Mouse (Mus musculus) hindbrain, postnatal 0 days (tissue): Measurements from ENCODE around the gene Capn5. TPM values are rescaled to one million over a fixed set of nuclear protein-coding genes. Genes with fewer than 3 reads are reported as not detected.
A peak's percentile ranks its signal among the peaks of the same experiment; 100 is the strongest.

ENCODE experiments used
- ATAC-seq: fragments of 200-750 bp; cut with Nextera tagmentation; 2 replicates; pipeline ENCODE4 v1.8.0; 2017; ENCODE audit warnings: mild to moderate bottlenecking, moderate TSS enrichment, moderate library complexity
- DNase-seq: peaks from one replicate; pipeline ENCODE4 v3.0.0-alpha.2; 2015; ENCODE audit warnings: low spot score
- H3K27ac ChIP-seq: fragments of 300-500 bp; sonication (generic); 2 replicates; pipeline ENCODE4 v1.5.1; 2014; ENCODE audit warnings: mild to moderate bottlenecking
- H3K27me3 ChIP-seq: fragments of 300-500 bp; sonication (generic); 2 replicates; pipeline ENCODE4 v1.6.1; 2014; ENCODE audit warnings: low read length, mixed read lengths; ENCODE audit not compliant: insufficient read depth
- H3K36me3 ChIP-seq: fragments of 300-500 bp; sonication (generic); 2 replicates; pipeline ENCODE4 v1.6.1; 2014; ENCODE audit warnings: low read length, mixed read lengths; ENCODE audit not compliant: insufficient read depth
- H3K4me1 ChIP-seq: fragments of 300-500 bp; sonication (generic); 2 replicates; pipeline ENCODE4 v1.6.1; 2014; ENCODE audit warnings: antibody characterized with exemption, low read length, mixed read lengths; ENCODE audit not compliant: insufficient read depth
- H3K4me2 ChIP-seq: fragments of 300-500 bp; sonication (generic); 2 replicates; pipeline ENCODE4 v1.6.1; 2014; ENCODE audit warnings: low read depth, mild to moderate bottlenecking, low read length, moderate library complexity, mixed read lengths
- H3K4me3 ChIP-seq: fragments of 300-500 bp; sonication (generic); 2 replicates; pipeline ENCODE4 v1.5.1; 2014; ENCODE audit warnings: low read length
- H3K9ac ChIP-seq: fragments of 300-500 bp; sonication (generic); replicated peaks from 2 replicates; pipeline ENCODE4 v1.6.1; 2014; ENCODE audit warnings: mild to moderate bottlenecking, low read length, moderate library complexity, mixed read lengths
- H3K9me3 ChIP-seq: fragments of 300-500 bp; sonication (generic); 2 replicates; pipeline ENCODE4 v1.6.1; 2016; ENCODE audit warnings: low read length, mixed read lengths
- CTCF ChIP-seq: IDR thresholded peaks from 2 replicates; pipeline ENCODE4 v1.5.1; 2016; ENCODE audit warnings: antibody characterized with exemption, control low read depth, low read depth
- WGBS: fragments of 180-500 bp; shearing (Covaris S2); extraction: QIAGEN DNeasy Blood & Tissue Kit; methylation state at CpG from one replicate; pipeline ENCODE4 v1.1.7; 2014; 5-methylcytosine and 5-hydroxymethylcytosine counted together
- polyA plus RNA-seq: library from polyadenylated mRNA; unstranded; fragments of >200 nt; fragmentation: Nextera tagmentation; extraction: Ambion mirVana; gene quantifications from 2 replicates; pipeline ENCODE4 v1.2.1, GENCODE M21; 2015
- total RNA-seq: library from RNA; depleted of rRNA; stranded (reverse); fragments of >200 nt; gene quantifications from 2 replicates; pipeline ENCODE4 v1.2.3, GENCODE M21; 2014

Gene Capn5
- total and polyA plus RNA-seq, 2 experiments from 2014 or later: 23.0 to 48.5 TPM

DNA sequence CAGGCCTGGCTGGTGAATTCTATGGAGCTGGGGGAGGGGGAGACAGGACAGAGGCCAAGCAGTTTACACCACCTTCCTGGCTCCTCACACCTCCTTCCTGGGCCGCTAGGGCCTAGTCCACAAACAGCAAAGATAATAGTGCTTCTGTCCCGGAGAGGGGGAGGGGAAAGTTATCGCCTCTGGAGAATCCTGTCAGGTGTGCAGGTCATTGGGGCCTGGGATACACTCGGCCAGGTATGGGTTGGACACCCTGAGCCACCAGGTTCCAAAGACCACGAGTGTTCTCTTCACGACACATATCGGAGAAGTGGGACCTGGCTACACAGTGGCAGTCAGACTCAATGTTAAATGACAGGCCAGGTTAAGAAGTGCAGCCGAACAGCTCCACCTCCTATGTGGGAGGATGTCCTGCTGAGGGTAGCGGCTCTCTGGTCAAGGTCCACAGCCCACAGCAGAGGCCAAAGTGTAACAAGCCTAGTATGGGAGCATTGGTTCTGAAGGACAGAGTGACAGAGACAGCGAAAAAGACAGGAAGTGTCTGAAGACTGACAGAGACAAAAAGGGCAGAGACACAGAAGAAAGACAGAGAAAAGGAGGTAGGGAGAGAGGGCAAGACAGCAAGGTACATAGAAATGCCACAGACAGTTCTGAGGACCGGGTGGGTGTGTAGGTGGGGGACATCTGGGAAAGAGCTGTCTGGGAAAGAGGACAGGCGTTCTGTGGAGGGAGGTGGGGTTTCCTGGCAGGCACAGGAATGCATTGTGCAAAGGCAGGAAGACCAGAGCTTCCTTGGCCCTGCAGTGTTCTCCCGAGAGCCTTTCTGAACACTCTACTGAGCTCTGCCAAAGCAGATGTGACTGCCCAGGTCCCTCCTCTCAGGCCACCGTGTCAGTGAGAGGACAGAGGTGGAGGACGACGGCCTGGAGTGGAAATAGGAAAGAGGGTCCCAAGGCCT lies 73.3 kb downstream of the Capn5 start:
- H3K9ac ChIP-seq: no peak overlapping the region
- H3K36me3 ChIP-seq: no peaks in the 10 kb centered on the region
- 65% methylated on average over 16 of the region's 16 CpGs for WGBS
- 0 out of 2 replicates have a peak, but pooled peaks cover 7% of the 10 kb centered on the region for H3K4me1 ChIP-seq
- no peaks in the 10 kb centered on the region for H3K27me3 ChIP-seq
- ATAC-seq (no peak), DNase-seq (no peak)
- no peak overlapping the region for H3K4me2 ChIP-seq
- TF ChIP-seq CTCF: no peak
- no peaks in the 10 kb centered on the region for H3K9me3 ChIP-seq
- no peak overlapping the region for H3K4me3 ChIP-seq
- H3K27ac ChIP-seq: no peak overlapping the region

DNA sequence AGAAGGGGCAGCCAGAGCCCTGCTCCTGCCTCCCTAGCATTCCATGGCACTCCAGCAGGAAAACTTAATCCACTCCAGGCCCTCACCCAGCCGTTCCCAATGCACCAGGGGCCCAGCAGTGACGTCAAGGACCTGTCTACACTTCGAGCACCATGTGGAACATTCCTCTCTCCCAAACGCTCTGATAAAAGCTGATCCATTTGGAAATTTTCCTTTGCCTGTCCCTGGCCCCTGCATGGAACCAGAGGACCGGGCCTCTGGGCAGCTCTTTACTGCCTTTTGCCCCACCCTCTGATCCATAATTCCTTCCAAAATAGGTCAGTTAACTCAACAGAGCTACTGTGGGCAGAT lies 74.2 kb downstream of the Capn5 start:
- Histone ChIP-seq H3K27ac (peak overlapping the region; percentile 9; the same call in 1 of the 2 replicates), H3K36me3 (no peaks in the 10 kb centered on the region), H3K9ac (no peak overlapping the region), H3K4me1 (0 out of 2 replicates have a peak, but pooled peaks cover 7% of the 10 kb centered on the region), H3K27me3 (no peaks in the 10 kb centered on the region), H3K4me3 (no peak overlapping the region), H3K9me3 (no peaks in the 10 kb centered on the region), H3K4me2 (no peak overlapping the region)
- ATAC-seq: no peak
- DNase-seq: no peak
- TF ChIP-seq CTCF: no peak
- WGBS: 82% methylated on average over 5 of the region's 5 CpGs

DNA sequence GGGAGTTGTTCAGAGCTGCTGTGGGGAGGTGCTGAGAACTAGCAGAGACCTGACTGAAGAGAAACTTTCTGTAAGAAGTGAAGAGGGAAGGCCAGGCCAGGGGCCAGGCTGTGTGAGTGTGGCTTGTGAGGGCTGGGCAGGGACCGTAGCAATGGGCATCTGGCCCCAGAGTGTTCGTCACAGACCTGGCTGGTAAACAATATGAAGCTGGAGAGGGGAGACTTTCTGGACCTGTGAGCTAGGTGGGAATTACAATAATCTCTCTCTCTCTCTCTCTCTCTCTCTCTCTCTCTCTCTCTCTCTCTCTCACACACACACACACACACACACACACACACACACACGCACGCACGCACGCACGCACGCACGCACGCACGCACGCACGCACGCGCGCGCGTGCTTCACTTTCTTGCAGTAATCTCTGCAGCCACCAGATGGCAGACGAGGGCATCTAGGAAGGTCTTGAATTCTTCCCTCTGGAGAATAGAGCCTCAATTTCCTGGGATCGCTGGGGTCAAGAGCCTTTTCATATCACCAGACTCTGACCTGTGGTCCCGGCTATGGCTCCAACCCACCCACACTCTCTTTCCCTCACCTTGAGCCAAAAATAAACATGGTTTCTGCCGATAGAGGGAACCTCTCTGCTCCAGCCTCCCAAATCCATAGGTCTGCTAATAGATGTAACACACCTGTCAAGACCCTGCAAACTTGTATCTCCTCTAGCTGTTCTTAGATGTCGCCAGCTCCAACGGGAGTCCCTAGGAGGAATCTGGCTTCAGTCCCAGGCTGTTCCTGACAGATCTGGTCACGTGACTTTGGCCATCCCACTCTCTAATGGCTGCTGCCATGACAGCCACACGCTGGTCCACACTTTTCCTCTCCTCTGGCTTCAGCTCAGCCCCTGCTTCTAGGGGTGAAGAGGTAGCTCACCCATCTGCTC lies 74.8 kb downstream of the Capn5 start:
- H3K4me1 ChIP-seq: 0 out of 2 replicates have a peak, but pooled peaks cover 7% of the 10 kb centered on the region
- peak overlapping the region; percentile 75 for H3K27ac ChIP-seq
- peak overlapping the region; percentile 45; the same call in 1 of the 2 replicates for H3K9ac ChIP-seq
- peak overlapping the region; percentile 27 for H3K4me3 ChIP-seq
- no peaks in the 10 kb centered on the region for H3K36me3 ChIP-seq
- ATAC-seq (peak; percentile 74), DNase-seq (peak; percentile 93)
- H3K27me3 ChIP-seq: no peaks in the 10 kb centered on the region
- H3K4me2 ChIP-seq: peak overlapping the region; percentile 55
- TF ChIP-seq CTCF: peak; percentile 84
- 12% methylated on average over 23 of the region's 26 CpGs for WGBS
- no peaks in the 10 kb centered on the region for H3K9me3 ChIP-seq

DNA sequence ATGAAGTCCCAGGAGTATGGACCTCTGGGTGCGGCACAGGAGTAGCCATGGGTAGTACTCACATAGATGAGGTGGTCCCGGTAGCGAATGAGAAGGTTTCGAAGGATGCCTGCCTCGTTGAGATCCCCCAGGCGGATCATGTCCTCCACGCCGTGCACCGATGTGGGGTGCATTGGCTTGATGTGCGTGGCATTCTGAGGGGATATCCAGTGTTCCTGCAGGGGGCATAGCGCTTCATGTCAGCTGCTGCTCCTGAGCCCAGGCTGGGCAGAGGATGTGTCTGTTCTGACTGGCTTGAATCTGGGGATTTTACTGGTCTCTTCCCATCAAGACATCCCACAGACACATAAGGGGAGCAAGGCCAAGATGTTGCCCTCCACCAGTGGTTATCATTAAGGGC lies 75.6 kb downstream of the Capn5 start:
- peak overlapping the region; percentile 45; the same call in 1 of the 2 replicates for H3K9ac ChIP-seq

DNA sequence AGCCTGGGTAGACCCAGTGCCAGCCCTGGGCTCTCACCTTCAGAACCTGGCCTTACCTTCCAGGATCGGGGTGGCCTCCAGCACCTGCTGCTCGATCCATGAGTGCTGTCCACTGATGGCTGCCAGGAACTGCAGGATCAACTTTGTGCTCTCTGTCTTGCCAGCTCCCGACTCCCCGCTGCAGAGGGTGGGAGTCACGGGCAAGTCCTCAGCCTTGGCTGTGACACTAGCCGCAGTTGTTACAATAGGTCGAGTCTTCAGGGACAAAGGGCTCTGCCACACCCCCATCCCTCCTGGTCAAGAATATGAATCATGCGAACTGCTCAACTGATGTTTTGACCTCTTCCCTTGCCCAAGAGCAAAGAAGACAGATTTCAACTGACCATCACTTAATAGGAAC lies 80.5 kb downstream of the Capn5 start:
- 93% methylated on average over 8 of the region's 8 CpGs for WGBS
- ATAC-seq: no peak

More for the DNA sequence above, 75.6 kb downstream of the Capn5 start:
- DNase-seq: no peak
- Histone ChIP-seq H3K36me3 (no peaks in the 10 kb centered on the region), H3K4me2 (peak overlapping the region; percentile 55), H3K4me3 (no peak overlapping the region), H3K27me3 (no peaks in the 10 kb centered on the region), H3K27ac (peak overlapping the region; percentile 75; the same call in 1 of the 2 replicates), H3K4me1 (0 out of 2 replicates have a peak, but pooled peaks cover 7% of the 10 kb centered on the region), H3K9me3 (no peaks in the 10 kb centered on the region)
- 96% methylated on average over 11 of the region's 11 CpGs for WGBS
- TF ChIP-seq CTCF: peak; percentile 20; the same call in 1 of the 2 replicates
- no peak for ATAC-seq

DNA sequence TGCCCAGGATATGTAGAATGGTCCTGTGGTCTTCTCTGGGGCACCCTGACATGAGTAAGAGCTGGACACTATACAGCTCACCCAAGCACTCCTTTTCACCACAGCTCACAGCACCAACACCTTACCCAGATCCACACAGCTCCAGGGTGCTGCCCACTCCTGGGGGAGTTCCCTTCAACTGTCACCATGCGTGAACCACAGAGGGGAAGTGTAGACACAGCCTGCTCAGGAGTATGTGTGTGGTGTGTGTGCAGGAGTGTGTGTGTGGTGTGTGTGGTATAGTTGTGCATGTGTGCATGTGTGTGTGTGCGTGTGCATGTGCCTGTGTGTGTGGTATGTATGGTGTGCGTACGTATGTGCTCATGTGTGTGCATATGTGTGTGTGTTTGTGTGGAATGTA lies 82.2 kb downstream of the Capn5 start:
- H3K9me3 ChIP-seq: no peaks in the 10 kb centered on the region
- H3K27ac ChIP-seq: no peak overlapping the region
- ATAC-seq (no peak), DNase-seq (no peak)
- H3K4me2 ChIP-seq: no peak overlapping the region
- H3K27me3 ChIP-seq: no peaks in the 10 kb centered on the region
- H3K4me3 ChIP-seq: no peak overlapping the region
- TF ChIP-seq CTCF: no peak
- no peak overlapping the region for H3K9ac ChIP-seq
- 95% methylated on average over 4 of the region's 4 CpGs for whole genome bisulfite sequencing
- H3K4me1 ChIP-seq: no peaks in the 10 kb centered on the region
- H3K36me3 ChIP-seq: peaks cover 6% of the 10 kb centered on the region; the same call in 1 of the 2 replicates

More for the DNA sequence above, 80.5 kb downstream of the Capn5 start:
- DNase-seq: no peak
- H3K9me3 ChIP-seq: no peaks in the 10 kb centered on the region
- no peak for TF ChIP-seq CTCF
- 0 out of 2 replicates have a peak, but pooled peaks cover 2% of the 10 kb centered on the region for H3K4me1 ChIP-seq
- peaks cover 6% of the 10 kb centered on the region; the same call in 1 of the 2 replicates for H3K36me3 ChIP-seq
- no peaks in the 10 kb centered on the region for H3K27me3 ChIP-seq
- H3K9ac ChIP-seq: no peak overlapping the region
- no peak overlapping the region for H3K4me2 ChIP-seq
- H3K4me3 ChIP-seq: no peak overlapping the region
- no peak overlapping the region for H3K27ac ChIP-seq
